Mouse (Mus musculus) bone marrow macrophage, adult 2 months (primary cell): ENCODE data around the gene Etv3.

ENCODE experiments used
- CTCF ChIP-seq: IDR thresholded peaks from 2 replicates; pipeline ENCODE4 v1.5.1; 2012; ENCODE audit warnings: low read depth, mild to moderate bottlenecking, low read length, moderate library complexity
- POLR2A ChIP-seq: IDR thresholded peaks from 2 replicates; pipeline ENCODE4 v1.6.1; 2012; ENCODE audit warnings: mild to moderate bottlenecking, low read depth, low read length, borderline replicate concordance

- TF ChIP-seq CTCF, result no peak
- TF ChIP-seq POLR2A, result no peak
Measured at GRCm38 (mm10) chr3:87533667-87534378, 8.6 kb downstream of the Etv3 start.
